Comparison of ENCODE assay signal across 9 mouse cellular contexts in the genomic region with DNA sequence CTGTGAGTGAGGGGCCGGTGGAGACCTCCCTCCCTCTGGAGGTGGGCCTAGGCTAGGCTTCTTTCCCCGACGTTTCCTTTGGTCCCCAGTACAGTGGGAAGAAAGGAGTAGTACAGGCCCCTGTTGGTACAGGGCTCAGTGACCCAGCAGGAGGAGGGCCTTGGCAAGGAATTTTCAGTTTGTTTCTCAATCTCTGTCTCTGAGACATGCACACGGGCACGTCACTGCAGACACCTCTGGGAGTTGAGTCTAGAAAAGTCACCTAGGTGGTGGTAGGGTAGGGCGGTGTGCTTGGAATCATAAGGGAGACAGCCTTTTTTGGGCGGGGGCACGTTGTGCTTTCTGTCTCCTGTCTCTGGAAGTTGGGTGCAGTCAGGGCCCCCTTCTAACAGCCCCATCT. TPM values are rescaled to one million over a fixed set of nuclear protein-coding genes. Genes with fewer than 3 reads are reported as not detected.
DNase-seq lines count a peak whose midpoint lies in the region; ATAC-seq and TF ChIP-seq lines count a peak whose summit lies in the region.
"Had no signal": no experiment of that assay in that cellular context is flagged by ENCODE, and none has a peak within 500 bp of the region (broad histone marks: within the 10 kb centered on the region; RNA-seq: fewer than 3 reads in every experiment).

No protein-coding gene starts in this region.

- peak overlapping the region; percentile 93 for H3K4me2 ChIP-seq in forebrain, postnatal 0 days (ENCODE audit: low read depth)
- H3K4me2 ChIP-seq in kidney, embryonic 16.5 days (replicated peaks; ENCODE audit: low read depth, low read length), result peak overlapping the region; percentile 82
- peak overlapping the region; percentile 93 for H3K4me2 ChIP-seq in midbrain, embryonic 16.5 days (ENCODE audit: low read length)

- peak overlapping the region; percentile 66 for H3K27ac ChIP-seq in forebrain, postnatal 0 days (ENCODE audit: low read depth, low read length)
- H3K27ac ChIP-seq in kidney, embryonic 16.5 days (ENCODE audit: low read length), result peak overlapping the region; percentile 94
- H3K27ac ChIP-seq in midbrain, embryonic 16.5 days (ENCODE audit: low read length), result peak overlapping the region; percentile 56

- no peak overlapping the region for H3K4me3 ChIP-seq in forebrain, postnatal 0 days (ENCODE audit: low read depth, low read length)
- H3K4me3 ChIP-seq in kidney, embryonic 16.5 days (ENCODE audit: low read length), result peak overlapping the region; percentile 92
- H3K4me3 ChIP-seq in midbrain, embryonic 16.5 days (ENCODE audit: low read depth, low read length), result no peak overlapping the region

- 8% methylated on average over 8 of the region's 8 CpGs for WGBS in forebrain, postnatal 0 days
- WGBS in kidney, embryonic 16.5 days, result 22% methylated on average over 8 of the region's 8 CpGs
- WGBS in midbrain, embryonic 16.5 days, result 19% methylated on average over 8 of the region's 8 CpGs

- intact Hi-C loops in left cerebral cortex, postnatal 36 days (cut with DNase I), result no loop called here

- no peak overlapping the region for H3K9ac ChIP-seq in forebrain, postnatal 0 days
- peak overlapping the region; percentile 26; the same call in 1 of the 2 replicates for H3K9ac ChIP-seq in kidney, embryonic 16.5 days (replicated peaks; ENCODE audit: low read length)
- H3K9ac ChIP-seq in midbrain, embryonic 16.5 days (ENCODE audit: low read depth, low read length), result peak overlapping the region; percentile 52

- no peak for TF ChIP-seq CTCF in forebrain, postnatal 0 days (IDR thresholded peaks at IDR 0.05; ENCODE audit: low read depth)

- H3K4me1 ChIP-seq in forebrain, postnatal 0 days (ENCODE audit: insufficient read depth), result peaks cover 51% of the 10 kb centered on the region
- peaks cover 96% of the 10 kb centered on the region for H3K4me1 ChIP-seq in kidney, embryonic 16.5 days (ENCODE audit: insufficient read depth, low read length)
- peaks cover 80% of the 10 kb centered on the region for H3K4me1 ChIP-seq in midbrain, embryonic 16.5 days (ENCODE audit: control insufficient read depth, insufficient read depth, low read length)

- 0 out of 2 replicates have a peak, but pooled peaks cover 3% of the 10 kb centered on the region for H3K36me3 ChIP-seq in forebrain, postnatal 0 days (ENCODE audit: insufficient read depth)
- H3K36me3 ChIP-seq in kidney, embryonic 16.5 days (ENCODE audit: insufficient read depth, low read length), result no peaks in the 10 kb centered on the region
- no peaks in the 10 kb centered on the region; the same call in 1 of the 2 replicates for H3K36me3 ChIP-seq in midbrain, embryonic 16.5 days (ENCODE audit: control insufficient read depth, insufficient read depth, low read length)

- no peak for ATAC-seq in forebrain, postnatal 0 days
- ATAC-seq in kidney, embryonic 16.5 days (ENCODE audit: low FRiP score, low TSS enrichment), result no peak
- no peak for ATAC-seq in midbrain, embryonic 16.5 days

- no peaks in the 10 kb centered on the region for H3K27me3 ChIP-seq in forebrain, postnatal 0 days (ENCODE audit: insufficient read depth, low read length)
- no peaks in the 10 kb centered on the region for H3K27me3 ChIP-seq in kidney, embryonic 16.5 days (ENCODE audit: insufficient read depth, low read length)
- H3K27me3 ChIP-seq in midbrain, embryonic 16.5 days (ENCODE audit: control insufficient read depth, insufficient read depth, low read depth, low read length), result no peaks in the 10 kb centered on the region

- H3K9me3 ChIP-seq in forebrain, postnatal 0 days (ENCODE audit: low read length), result no peaks in the 10 kb centered on the region
- no peaks in the 10 kb centered on the region for H3K9me3 ChIP-seq in kidney, embryonic 16.5 days (ENCODE audit: low read length)
- no peaks in the 10 kb centered on the region for H3K9me3 ChIP-seq in midbrain, embryonic 16.5 days (replicated peaks; ENCODE audit: control insufficient read depth, low read length, poor library complexity, severe bottlenecking)

- DNase-seq in thymus, postnatal 4 days, result peak; percentile 11
- DNase-seq in thymus, postnatal 10 days (ENCODE audit: low spot score in 2 of 2), result no peak
- no peak for DNase-seq in forebrain, postnatal 0 days
- DNase-seq in testis, postnatal 10 days (ENCODE audit: low spot score), result no peak
- DNase-seq in left cerebral cortex, postnatal 36 days (ENCODE audit: low spot score in 2 of 2), result no peak
- DNase-seq in thymus, postnatal 0 days (ENCODE audit: low spot score), result no peak

RNA-seq across cellular contexts. Expression of a gene that starts 5.8 kb away (rescaled TPM):
- 29.2 and 38.7 TPM in 2 replicates for total RNA-seq in forebrain, postnatal 0 days (2014; rRNA removed)
- 9.3 and 13.0 TPM in 2 replicates for polyA plus RNA-seq in forebrain, postnatal 0 days (2015; fragmentation: Nextera tagmentation; extraction: Ambion mirVana)
- polyA plus RNA-seq in kidney, embryonic 16.5 days (2015; fragmentation: Nextera tagmentation; extraction: Ambion mirVana), result 11.3 and 12.4 TPM in 2 replicates
- 10.7 and 10.8 TPM in 2 replicates for polyA plus RNA-seq in midbrain, embryonic 16.5 days (2015; fragmentation: Nextera tagmentation; extraction: Ambion mirVana)
- total RNA-seq in left cerebral cortex, postnatal 36 days (2021), result 10 to 100 TPM; 58.1 to 70.0 TPM
- polyA plus RNA-seq in thymus, postnatal 0 days (2015; fragmentation: Nextera tagmentation; extraction: Ambion mirVana), result 3.2 and 4.4 TPM in 2 replicates

RNA-seq across cellular contexts. Expression of a gene that starts 33.6 kb away (rescaled TPM):
- not detected in 2 replicates for total RNA-seq in forebrain, postnatal 0 days (2014; rRNA removed)
- not detected in 2 replicates for polyA plus RNA-seq in forebrain, postnatal 0 days (2015; fragmentation: Nextera tagmentation; extraction: Ambion mirVana)
- polyA plus RNA-seq in kidney, embryonic 16.5 days (2015; fragmentation: Nextera tagmentation; extraction: Ambion mirVana), result 3.4 and 7.6 TPM in 2 replicates
- not detected in 2 replicates for polyA plus RNA-seq in midbrain, embryonic 16.5 days (2015; fragmentation: Nextera tagmentation; extraction: Ambion mirVana)
- not detected for total RNA-seq in left cerebral cortex, postnatal 36 days (2021)
- 0.69 and 1.5 TPM in 2 replicates for polyA plus RNA-seq in thymus, postnatal 0 days (2015; fragmentation: Nextera tagmentation; extraction: Ambion mirVana)
- total RNA-seq: adrenal gland, adult 18-20 months had no signal

RNA-seq across cellular contexts. Expression of a gene that starts 47.5 kb away (rescaled TPM):
- not detected in 2 replicates for total RNA-seq in forebrain, postnatal 0 days (2014; rRNA removed)
- polyA plus RNA-seq in forebrain, postnatal 0 days (2015; fragmentation: Nextera tagmentation; extraction: Ambion mirVana), result not detected in 2 replicates
- not detected in 2 replicates for polyA plus RNA-seq in kidney, embryonic 16.5 days (2015; fragmentation: Nextera tagmentation; extraction: Ambion mirVana)
- polyA plus RNA-seq in midbrain, embryonic 16.5 days (2015; fragmentation: Nextera tagmentation; extraction: Ambion mirVana), result not detected in 2 replicates
- total RNA-seq in left cerebral cortex, postnatal 36 days (2021), result not detected
- polyA plus RNA-seq in thymus, postnatal 0 days (2015; fragmentation: Nextera tagmentation; extraction: Ambion mirVana), result not detected in 2 replicates
- total RNA-seq: adrenal gland, adult 18-20 months had no signal
